Mouse (Mus musculus): ENCODE results near the gene Vmn1r91. TPM values are rescaled to one million over a fixed set of nuclear protein-coding genes. Genes with fewer than 3 reads are reported as not detected.
A peak's percentile ranks its signal among the peaks of the same experiment; 100 is the strongest.
"Not testable (repeated sequence)": the region's sequence is repeated elsewhere in the genome, so short reads cannot be mapped to it uniquely, and the experiment has no call there.

Gene Vmn1r91
- polyA plus RNA-seq (2012; rRNA removed): not detected in 2 replicates

- H3K4me3 ChIP-seq (ENCODE audit: control insufficient read depth, low read depth, low read length): not testable (repeated sequence)
Measured at GRCm38 (mm10) chr7:20099380-20099779, at the start of gene Vmn1r91. TSS of gene Vmn1r91 (plus strand) at chr7:20099680.

GRCm38 (mm10) chr7:20064100-20064499 lies 35.4 kb upstream of the Vmn1r91 start:
- not testable (repeated sequence) for H3K36me3 ChIP-seq (ENCODE audit: control insufficient read depth, insufficient read depth, low read length); H3K4me1 ChIP-seq (ENCODE audit: control insufficient read depth, insufficient read depth, low read length); H3K27me3 ChIP-seq (ENCODE audit: control insufficient read depth, insufficient read depth, low read length); H3K27ac ChIP-seq (ENCODE audit: control insufficient read depth, insufficient read depth, low read depth, low read length); H3K4me3 ChIP-seq (ENCODE audit: control insufficient read depth, low read depth, low read length)
- peak; percentile 38; the same call in 1 of the 2 replicates for TF ChIP-seq CTCF (IDR thresholded peaks at IDR 0.05; ENCODE audit: control insufficient read depth, insufficient read depth, insufficient replicate concordance, low read depth, low read length)

More at GRCm38 (mm10) chr7:20099380-20099779, at the start of gene Vmn1r91:
- not testable (repeated sequence) for H3K27me3 ChIP-seq (ENCODE audit: control insufficient read depth, insufficient read depth, low read length); H3K36me3 ChIP-seq (ENCODE audit: control insufficient read depth, insufficient read depth, low read length); H3K27ac ChIP-seq (ENCODE audit: control insufficient read depth, insufficient read depth, low read depth, low read length); H3K4me1 ChIP-seq (ENCODE audit: control insufficient read depth, insufficient read depth, low read length)

- not testable (repeated sequence) for H3K27me3 ChIP-seq (ENCODE audit: control insufficient read depth, insufficient read depth, low read length); H3K4me3 ChIP-seq (ENCODE audit: control insufficient read depth, low read depth, low read length); H3K4me1 ChIP-seq (ENCODE audit: control insufficient read depth, insufficient read depth, low read length); H3K27ac ChIP-seq (ENCODE audit: control insufficient read depth, insufficient read depth, low read depth, low read length); H3K36me3 ChIP-seq (ENCODE audit: control insufficient read depth, insufficient read depth, low read length)
Measured at GRCm38 (mm10) chr7:20078118-20078517, 21.4 kb upstream of the Vmn1r91 start.

GRCm38 (mm10) chr7:20122479-20122878 lies 23.0 kb downstream of the Vmn1r91 start, which contains the start of gene Gm16442:
TSS of gene Gm16442 (minus strand) at chr7:20122579.
- H3K4me3 ChIP-seq (ENCODE audit: control insufficient read depth, low read depth, low read length); H3K36me3 ChIP-seq (ENCODE audit: control insufficient read depth, insufficient read depth, low read length); H3K4me1 ChIP-seq (ENCODE audit: control insufficient read depth, insufficient read depth, low read length); H3K27me3 ChIP-seq (ENCODE audit: control insufficient read depth, insufficient read depth, low read length); H3K27ac ChIP-seq (ENCODE audit: control insufficient read depth, insufficient read depth, low read depth, low read length): not testable (repeated sequence)

GRCm38 (mm10) chr7:20138988-20139387 lies 39.5 kb downstream of the Vmn1r91 start, which contains the start of gene Vmn1r93:
TSS of gene Vmn1r93 (minus strand) at chr7:20139088.
- H3K4me3 ChIP-seq (ENCODE audit: control insufficient read depth, low read depth, low read length); H3K27ac ChIP-seq (ENCODE audit: control insufficient read depth, insufficient read depth, low read depth, low read length): not testable (repeated sequence)

More at GRCm38 (mm10) chr7:20138988-20139387, 39.5 kb downstream of the Vmn1r91 start, which contains the start of gene Vmn1r93:
- not testable (repeated sequence) for H3K27me3 ChIP-seq (ENCODE audit: control insufficient read depth, insufficient read depth, low read length); H3K36me3 ChIP-seq (ENCODE audit: control insufficient read depth, insufficient read depth, low read length); H3K4me1 ChIP-seq (ENCODE audit: control insufficient read depth, insufficient read depth, low read length)

Other genes starting within 250 kb of the Vmn1r91 start
- 0.21 and 0.42 TPM in 2 replicates for gene Gm19345, start 247.7 kb upstream of the Vmn1r91 start, polyA plus RNA-seq (2012; rRNA removed)
- 0.32 and 0.37 TPM in 2 replicates for gene Ceacam16, start 238.4 kb upstream of the Vmn1r91 start, polyA plus RNA-seq (2012; rRNA removed)
- gene Ceacam19, start 211.7 kb upstream of the Vmn1r91 start, polyA plus RNA-seq (2012; rRNA removed): not detected in 2 replicates
- 5.5 and 6.1 TPM in 2 replicates for gene Pvr, start 178.5 kb upstream of the Vmn1r91 start, polyA plus RNA-seq (2012; rRNA removed)
- gene Igsf23, start 148.9 kb upstream of the Vmn1r91 start, polyA plus RNA-seq (2012; rRNA removed): 0.30 and 0.36 TPM in 2 replicates
- 1.6 and 1.7 TPM in 2 replicates for gene Ceacam20, start 134.3 kb upstream of the Vmn1r91 start, polyA plus RNA-seq (2012; rRNA removed)
- 0.17 and 0.35 TPM in 2 replicates for gene Nlrp9b, start 108.2 kb upstream of the Vmn1r91 start, polyA plus RNA-seq (2012; rRNA removed)
- gene Gm16442, start 22.9 kb downstream of the Vmn1r91 start, polyA plus RNA-seq (2012; rRNA removed): not detected in 2 replicates
- not detected in 2 replicates for gene Vmn1r93, start 39.4 kb downstream of the Vmn1r91 start, polyA plus RNA-seq (2012; rRNA removed)
- gene Vmn1r94, start 68.7 kb downstream of the Vmn1r91 start, polyA plus RNA-seq (2012; rRNA removed): not detected in 2 replicates
- not detected in 2 replicates for gene Vmn1r95, start 94.0 kb downstream of the Vmn1r91 start, polyA plus RNA-seq (2012; rRNA removed)
- gene Gm6164, start 105.9 kb downstream of the Vmn1r91 start, polyA plus RNA-seq (2012; rRNA removed): not detected in 2 replicates
- gene Gm4498, start 134.1 kb downstream of the Vmn1r91 start, polyA plus RNA-seq (2012; rRNA removed): not detected in 2 replicates
- gene Gm5890, start 163.2 kb downstream of the Vmn1r91 start, polyA plus RNA-seq (2012; rRNA removed): 0.07 and 0.18 TPM in 2 replicates
- not detected in 2 replicates for gene Gm4133, start 234.4 kb downstream of the Vmn1r91 start, polyA plus RNA-seq (2012; rRNA removed)

All from testis, adult 2 months (tissue).